Mouse (Mus musculus) CH12.LX (cell line): ENCODE results near the gene Col16a1. TPM values are rescaled to one million over a fixed set of nuclear protein-coding genes. Genes with fewer than 3 reads are reported as not detected.

Experiments
- DNase-seq: peaks from one replicate; pipeline ENCODE4 v3.0.0-alpha.2; 2013; ENCODE audit errors: extremely low read depth
- H3K27ac ChIP-seq: 2 replicates; pipeline ENCODE4 v1.5.1; 2012; ENCODE audit warnings: low read depth, mild to moderate bottlenecking, control low read depth, moderate library complexity; ENCODE audit not compliant: insufficient read depth
- H3K27me3 ChIP-seq: replicated peaks from 2 replicates; pipeline ENCODE3; 2012; ENCODE audit warnings: inconsistent platforms
- H3K36me3 ChIP-seq, 2 experiments: replicated peaks in 1 of 2; 2 replicates each; pipeline versions ENCODE3 to v1.6.1; 2012; ENCODE audit warnings: inconsistent platforms in 1 of 2, low read length in 1 of 2, mild to moderate bottlenecking in 1 of 2, mixed read lengths in 1 of 2, moderate library complexity in 1 of 2; ENCODE audit not compliant: control insufficient read depth in 1 of 2, insufficient read depth in 1 of 2
- H3K4me1 ChIP-seq, 2 experiments: 2 replicates each; pipeline ENCODE4 v1.6.1; 2012; ENCODE audit warnings: inconsistent platforms in 1 of 2, moderate library complexity in 1 of 2; ENCODE audit not compliant: insufficient read depth in 2 of 2, control insufficient read depth in 1 of 2
- H3K4me2 ChIP-seq: 2 replicates; pipeline ENCODE4 v1.6.1; 2012; ENCODE audit warnings: low read depth, mild to moderate bottlenecking, control low read depth; ENCODE audit not compliant: poor library complexity, insufficient read depth, severe bottlenecking
- H3K4me3 ChIP-seq, 3 experiments: fragments of 150-350 bp in 1 of 3; sonication (generic) in 1 of 3; replicated peaks in 1 of 3; 2 replicates each; pipeline versions ENCODE3 to v1.5.1; 2011 to 2012; ENCODE audit warnings: low read depth in 2 of 3, low read length in 2 of 3, mild to moderate bottlenecking in 2 of 3, moderate library complexity in 2 of 3, control low read depth in 1 of 3, improper control_type of control experiment in 1 of 3, inconsistent platforms in 1 of 3, mixed read lengths in 1 of 3; ENCODE audit not compliant: poor library complexity in 1 of 3
- H3K79me2 ChIP-seq: replicated peaks from 2 replicates; pipeline ENCODE4 v1.6.1; 2012; ENCODE audit warnings: mild to moderate bottlenecking, moderate library complexity; ENCODE audit not compliant: control insufficient read depth, poor library complexity, insufficient read depth, severe bottlenecking; ENCODE audit errors: extremely low read depth
- H3K9ac ChIP-seq: 2 replicates; pipeline ENCODE4 v1.6.1; 2012; ENCODE audit warnings: low read depth, mild to moderate bottlenecking, control low read depth, moderate library complexity; ENCODE audit not compliant: insufficient read depth
- H3K9me3 ChIP-seq: replicated peaks from 2 replicates; pipeline ENCODE3; 2012; ENCODE audit warnings: low read length, inconsistent platforms, mixed read lengths
- CHD1 ChIP-seq: IDR thresholded peaks from 2 replicates; pipeline ENCODE4 v1.6.1; 2012; ENCODE audit warnings: low read depth, low read length, improper control_type of control experiment, inconsistent platforms
- CHD2 ChIP-seq: IDR thresholded peaks from 2 replicates; pipeline ENCODE4 v1.6.1; 2011; ENCODE audit warnings: low read length, improper control_type of control experiment
- E2F4 ChIP-seq: IDR thresholded peaks from 2 replicates; pipeline ENCODE4 v1.6.1; 2011; ENCODE audit warnings: low read depth, low read length, improper control_type of control experiment; ENCODE audit not compliant: insufficient replicate concordance
- ELF1 ChIP-seq: IDR thresholded peaks from 2 replicates; pipeline ENCODE4 v1.6.1; 2014; ENCODE audit warnings: low read depth, mild to moderate bottlenecking, inconsistent platforms, low read length, improper control_type of control experiment
- EP300 ChIP-seq: IDR thresholded peaks from 2 replicates; pipeline ENCODE4 v1.6.1; 2011; ENCODE audit warnings: low read length, improper control_type of control experiment
- ETS1 ChIP-seq: conservative IDR thresholded peaks from 2 replicates; pipeline ENCODE4 v1.6.1; 2012; ENCODE audit warnings: low read depth, mild to moderate bottlenecking, inconsistent platforms, low read length, improper control_type of control experiment, moderate library complexity
- GABPA ChIP-seq: IDR thresholded peaks from 2 replicates; pipeline ENCODE4 v1.6.1; 2012; ENCODE audit warnings: low read depth, low read length, improper control_type of control experiment, inconsistent platforms; ENCODE audit not compliant: insufficient replicate concordance
- HCFC1 ChIP-seq: IDR thresholded peaks from 2 replicates; pipeline ENCODE4 v1.6.1; 2012; ENCODE audit warnings: low read depth, mild to moderate bottlenecking, inconsistent platforms, low read length, improper control_type of control experiment
- JUN ChIP-seq: IDR thresholded peaks from 2 replicates; pipeline ENCODE4 v1.6.1; 2011; ENCODE audit warnings: low read depth, mild to moderate bottlenecking, low read length, improper control_type of control experiment, moderate library complexity; ENCODE audit not compliant: insufficient read depth
- JUND ChIP-seq: conservative IDR thresholded peaks from 2 replicates; pipeline ENCODE4 v1.6.1; 2011; ENCODE audit warnings: low read depth, low read length, improper control_type of control experiment
- MAFK ChIP-seq: IDR thresholded peaks from 2 replicates; pipeline ENCODE4 v1.6.1; 2011; ENCODE audit warnings: low read length, improper control_type of control experiment; ENCODE audit not compliant: insufficient replicate concordance
- MAX ChIP-seq: IDR thresholded peaks from 2 replicates; pipeline ENCODE4 v1.6.1; 2011; ENCODE audit warnings: low read length, improper control_type of control experiment
- MAZ ChIP-seq: IDR thresholded peaks from 2 replicates; pipeline ENCODE4 v1.6.1; 2012; ENCODE audit warnings: low read depth, mild to moderate bottlenecking, inconsistent platforms, low read length, improper control_type of control experiment, moderate library complexity
- MEF2A ChIP-seq: IDR thresholded peaks from 2 replicates; pipeline ENCODE4 v1.6.1; 2014; ENCODE audit warnings: low read depth, mild to moderate bottlenecking, inconsistent platforms, low read length, improper control_type of control experiment, borderline replicate concordance
- MXI1 ChIP-seq: IDR thresholded peaks from 2 replicates; pipeline ENCODE4 v1.6.1; 2011; ENCODE audit warnings: mild to moderate bottlenecking, low read depth, low read length, improper control_type of control experiment
- MYC ChIP-seq: IDR thresholded peaks from 2 replicates; pipeline ENCODE4 v1.6.1; 2011; ENCODE audit warnings: low read depth, mild to moderate bottlenecking, improper control_type of control experiment, low read length
- NRF1 ChIP-seq: IDR thresholded peaks from 2 replicates; pipeline ENCODE4 v1.6.1; 2014; ENCODE audit warnings: low read depth, mild to moderate bottlenecking, inconsistent platforms, low read length, improper control_type of control experiment, moderate library complexity
- POLR2A ChIP-seq: IDR thresholded peaks from 2 replicates; pipeline ENCODE4 v1.6.1; 2011; ENCODE audit warnings: low read depth, mild to moderate bottlenecking, improper control_type of control experiment, low read length
- POLR2AphosphoS2 ChIP-seq: IDR thresholded peaks from 2 replicates; pipeline ENCODE4 v1.6.1; 2011; ENCODE audit warnings: low read depth, low read length, improper control_type of control experiment
- RCOR1 ChIP-seq: conservative IDR thresholded peaks from 2 replicates; pipeline ENCODE4 v1.6.1; 2012; ENCODE audit warnings: low read depth, mild to moderate bottlenecking, inconsistent platforms, low read length, improper control_type of control experiment
- SMC3 ChIP-seq: IDR thresholded peaks from 2 replicates; pipeline ENCODE4 v1.6.1; 2011; ENCODE audit warnings: low read depth, low read length, improper control_type of control experiment
- TBP ChIP-seq: conservative IDR thresholded peaks from 2 replicates; pipeline ENCODE4 v1.6.1; 2011; ENCODE audit warnings: low read depth, low read length, improper control_type of control experiment
- UBTF ChIP-seq: IDR thresholded peaks from 2 replicates; pipeline ENCODE4 v1.6.1; 2012; ENCODE audit warnings: low read depth, mild to moderate bottlenecking, inconsistent platforms, low read length, improper control_type of control experiment, moderate library complexity
- USF1 ChIP-seq: IDR thresholded peaks from 2 replicates; pipeline ENCODE4 v1.6.1; 2014; ENCODE audit warnings: low read depth, mild to moderate bottlenecking, inconsistent platforms, low read length, improper control_type of control experiment
- USF2 ChIP-seq: conservative IDR thresholded peaks from 2 replicates; pipeline ENCODE4 v1.6.1; 2011; ENCODE audit warnings: low read depth, low read length, improper control_type of control experiment
- ZC3H11A ChIP-seq: IDR thresholded peaks from 2 replicates; pipeline ENCODE4 v1.6.1; 2012; ENCODE audit warnings: low read depth, mild to moderate bottlenecking, inconsistent platforms, low read length, improper control_type of control experiment
- ZKSCAN1 ChIP-seq: IDR thresholded peaks from 2 replicates; pipeline ENCODE4 v1.6.1; 2012; ENCODE audit warnings: low read depth, inconsistent platforms, low read length, improper control_type of control experiment, borderline replicate concordance
- ZMIZ1 ChIP-seq: IDR thresholded peaks from 2 replicates; pipeline ENCODE4 v1.6.1; 2012; ENCODE audit warnings: low read depth, mild to moderate bottlenecking, inconsistent platforms, low read length, improper control_type of control experiment
- dilution Hi-C: fragments of 300-500 bp; cut with MboI; formaldehyde crosslinking; loops from 2 replicates; pipeline ENCODE4 v1.14.3; 2020; ENCODE audit warnings: low sequenced_read_pairs; ENCODE audit not compliant: extremely low pct_unique_long_range_greater_than_20kb, extremely low pct_ligation_motif_present
- in situ Hi-C: fragments of 300-500 bp; cut with MboI; formaldehyde crosslinking; loops from 3 replicates; pipeline ENCODE4 v1.14.3; 2019; ENCODE audit warnings: low sequenced_read_pairs, low pct_ligation_motif_present, low pct_unique_long_range_greater_than_20kb, mixed read lengths
- polyA plus RNA-seq: library from polyadenylated mRNA; unstranded; fragments of >175 nt; gene quantifications from 2 replicates; pipeline ENCODE4 v1.2.1, GENCODE M21; 2012; ENCODE audit warnings: low read depth; ENCODE audit not compliant: insufficient read length
- total RNA-seq, 2 experiments: library from RNA; depleted of rRNA; stranded (reverse); fragments of 300-350 nt in 1 of 2; fragments of >200 nt in 1 of 2; gene quantifications; 2 replicates each; pipeline ENCODE4 v1.2.3; 2012 to 2014

Gene Col16a1
- total and polyA plus RNA-seq, 3 experiments, result not detected

DNA sequence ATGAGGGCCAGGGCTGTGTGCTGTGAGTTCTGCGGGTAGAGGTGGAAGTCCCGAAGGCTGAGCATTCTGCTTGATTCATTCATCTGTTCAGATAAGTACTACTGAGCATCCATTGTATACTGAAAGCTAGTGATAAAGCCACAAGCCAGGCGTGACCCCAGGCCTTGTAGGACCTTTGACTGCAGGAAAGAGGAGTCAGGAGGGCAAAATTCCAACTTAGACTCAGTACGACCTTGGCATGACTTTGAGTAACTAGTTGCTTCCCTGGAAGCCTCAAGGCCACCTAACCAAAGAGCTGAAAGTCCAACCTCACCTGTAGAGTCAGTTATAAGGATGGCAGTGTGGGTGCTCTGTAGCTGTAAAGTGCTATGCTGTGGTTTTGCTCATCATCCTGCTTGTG lies 73.1 kb downstream of the Col16a1 start:
- H3K79me2 ChIP-seq, result no peaks in the 10 kb centered on the region; the same call in 1 of the 2 replicates
- no peaks in the 10 kb centered on the region for H3K9me3 ChIP-seq
- no peaks in the 10 kb centered on the region for H3K4me1 ChIP-seq
- H3K4me3 ChIP-seq, result no peak overlapping the region
- in situ Hi-C loops (no loop called here), dilution Hi-C loops (no loop called here)
- DNase-seq, result no peak
- H3K27ac ChIP-seq, result no peak overlapping the region
- H3K9ac ChIP-seq, result no peak overlapping the region
- no peaks in the 10 kb centered on the region for H3K27me3 ChIP-seq
- peaks cover 40 to 59% of the 10 kb centered on the region in 2 experiments for H3K36me3 ChIP-seq
- H3K4me2 ChIP-seq, result no peak overlapping the region
- TF ChIP-seq GABPA (no peak), HCFC1 (no peak), USF2 (no peak), JUN (no peak), TBP (no peak), SMC3 (no peak), NRF1 (no peak), MYC (no peak), ZKSCAN1 (no peak), JUND (no peak), MAX (no peak), CHD2 (no peak), MXI1 (no peak), ELF1 (no peak), UBTF (no peak), MEF2A (no peak), ZMIZ1 (no peak), RCOR1 (no peak), E2F4 (no peak)
- TF ChIP-seq, all 38 proteins: peak for 0

DNA sequence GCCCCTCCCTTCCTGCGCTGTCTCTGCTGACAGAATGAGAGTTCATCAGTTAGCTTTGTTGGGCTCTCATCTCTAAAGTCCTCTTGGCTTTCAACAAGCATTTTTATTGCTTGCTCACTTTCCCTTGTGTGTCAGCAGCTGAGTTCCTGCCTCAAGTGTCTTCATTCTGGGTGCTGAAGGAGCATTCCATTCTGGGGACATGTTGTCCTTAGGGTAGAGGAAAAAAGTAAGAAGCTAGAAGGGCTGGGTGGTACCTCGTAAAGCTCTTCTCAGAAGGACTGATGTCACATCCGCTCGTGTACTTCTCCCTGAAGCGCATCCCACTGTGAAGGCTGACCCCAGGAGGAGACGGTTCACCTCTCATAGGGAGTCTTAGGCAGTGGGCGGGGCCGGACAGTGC lies 73.9 kb downstream of the Col16a1 start:
- no peaks in the 10 kb centered on the region for H3K9me3 ChIP-seq
- in situ Hi-C loops (no loop called here), dilution Hi-C loops (no loop called here)
- no peak for DNase-seq
- H3K27me3 ChIP-seq, result no peaks in the 10 kb centered on the region
- H3K4me3 ChIP-seq, result no peak overlapping the region
- H3K4me2 ChIP-seq, result no peak overlapping the region
- no peaks in the 10 kb centered on the region for H3K4me1 ChIP-seq
- H3K9ac ChIP-seq, result no peak overlapping the region
- no peak for TF ChIP-seq POLR2A
- no peak for TF ChIP-seq ETS1
- TF ChIP-seq SMC3, result no peak
- no peak for TF ChIP-seq CHD2
- TF ChIP-seq HCFC1, result no peak
- no peak for TF ChIP-seq POLR2AphosphoS2
- no peak for TF ChIP-seq MAZ
- TF ChIP-seq ZC3H11A, result no peak
- TF ChIP-seq ZMIZ1, result no peak
- TF ChIP-seq JUND, result no peak
- TF ChIP-seq MAX, result no peak
- TF ChIP-seq ZKSCAN1, result no peak
- TF ChIP-seq CHD1, result no peak
- TF ChIP-seq EP300, result no peak
- no peak for TF ChIP-seq USF2
- no peak for TF ChIP-seq USF1
- no peak for TF ChIP-seq MAFK
- no peak for TF ChIP-seq ELF1
- H3K79me2 ChIP-seq, result no peaks in the 10 kb centered on the region; the same call in 1 of the 2 replicates
- peaks cover 48 to 61% of the 10 kb centered on the region in 2 experiments for H3K36me3 ChIP-seq
- H3K27ac ChIP-seq, result no peak overlapping the region
